Mouse (Mus musculus): ENCODE measurements at regions not wholly inside any gene's neighbourhood (a gene's known extent, or its start where the extent isn't known, plus 50 kb on each side); places are given as distances from the start of the nearest gene placed in this dataset.

DNA sequence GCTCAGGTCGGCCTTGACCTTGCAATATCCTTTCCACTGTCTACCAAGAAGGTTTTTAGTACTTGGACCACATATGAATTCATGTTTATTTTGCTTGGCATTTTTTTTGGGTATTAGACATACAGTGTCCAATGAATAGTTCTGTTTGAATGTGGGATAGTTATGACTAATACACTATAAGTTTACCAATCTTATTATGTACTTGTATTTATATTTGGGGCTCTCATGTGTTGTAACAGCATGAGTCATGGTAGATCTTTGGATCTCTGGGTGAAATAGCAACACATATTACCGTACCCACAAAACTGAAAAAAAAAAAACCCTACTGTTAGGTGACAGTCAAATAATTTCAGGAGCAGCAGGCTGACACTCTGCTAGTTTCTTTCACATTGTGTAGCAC, 667.7 kb upstream of the Robo1 start:
- TF ChIP-seq CTCF (IDR thresholded peaks at IDR 0.05; ENCODE audit: borderline replicate concordance, insufficient read depth, low read depth, low read length) (no peak), POLR2A (IDR thresholded peaks at IDR 0.05; ENCODE audit: borderline replicate concordance, insufficient read depth, low read length) (no peak)

All from cerebellum, adult 2 months (tissue).